Mouse (Mus musculus) embryo, embryonic 11 days (tissue): Measurements from ENCODE around the gene Pramel3.
"Not testable (repeated sequence)": the region's sequence is repeated elsewhere in the genome, so short reads cannot be mapped to it uniquely, and the experiment has no call there.

Experiments
- DNase-seq: peaks from one replicate; pipeline ENCODE4 v3.0.0-alpha.2; 2015

The Pramel3 gene

GRCm38 (mm10) chrX:135302007-135302406, at the start of gene Pramel3:
TSS of gene Pramel3 (plus strand) at chrX:135302307.
- DNase-seq, result not testable (repeated sequence)

GRCm38 (mm10) chrX:135360685-135361084, 58.6 kb downstream of the Pramel3 start:
- not testable (repeated sequence) for DNase-seq

- not testable (repeated sequence) for DNase-seq
These were observed 59.8 kb downstream of the Pramel3 start for GRCm38 (mm10) chrX:135361943-135362342.
